Mouse (Mus musculus) embryonic stem cell, embryonic (primary cell): ENCODE data around the gene Rad51ap1.

ENCODE experiments used
- CTCF ChIA-PET, 4 experiments: fragments of 300-600 bp in 2 of 4; fragments of 350-600 bp in 2 of 4; sonication (Branson Sonifier 250); formaldehyde crosslinking; loops; one replicate each; lab custom pipeline; 2022; ENCODE audit warnings: inconsistent platforms in 2 of 4; lab: Charles Lee
- POLR2A ChIA-PET, 4 experiments: fragments of 300-600 bp in 2 of 4; fragments of 350-600 bp in 2 of 4; sonication (Branson Sonifier 250); formaldehyde crosslinking; loops; one replicate each; lab custom pipeline; 2022; ENCODE audit warnings: antibody characterized with exemption in 4 of 4, inconsistent platforms in 1 of 4; lab: Charles Lee

The Rad51ap1 gene

GRCm38 (mm10) chr6:126939487-126940171 lies at the start of gene Rad51ap1, which contains the start of gene D6Wsu163e:
Gene Rad51ap1 (minus strand): TSS chr6:126939587.
Gene D6Wsu163e (plus strand): TSS chr6:126939962.
- POLR2A ChIA-PET: interaction anchor here (0.6 to 2.2 kb wide), 29 partner anchors 11 to 181 kb away, joined by 3 to 11 read pairs (median 4); partner anchors contain the start of genes Tigar (in 2 of the 4) and Dyrk4 (in 1 of the 4)
- CTCF ChIA-PET: interaction anchor here (0.5 to 2.9 kb wide), 29 partner anchors 8 to 514 kb away, joined by 3 to 16 read pairs (median 3); partner anchors contain the start of genes Dyrk4 (in 1 of the 4) and Fgf23 (in 1 of the 4)

- ChIA-PET CTCF (interaction anchor here in 1 of 4 experiments (0.6 kb wide), 1 partner anchor 140 kb away, joined by 6 read pairs; no protein-coding TSS in a partner anchor), POLR2A (no interaction called here)
Measured at GRCm38 (mm10) chr6:126981539-126982234, 42.3 kb upstream of the Rad51ap1 start.

GRCm38 (mm10) chr6:126966241-126967026 lies 27.0 kb upstream of the Rad51ap1 start:
- CTCF ChIA-PET: no interaction called here
- POLR2A ChIA-PET: interaction anchor here in 1 of 4 experiments (1.3 kb wide), 1 partner anchor 119 kb away, joined by 3 read pairs; no protein-coding TSS in a partner anchor

DNA sequence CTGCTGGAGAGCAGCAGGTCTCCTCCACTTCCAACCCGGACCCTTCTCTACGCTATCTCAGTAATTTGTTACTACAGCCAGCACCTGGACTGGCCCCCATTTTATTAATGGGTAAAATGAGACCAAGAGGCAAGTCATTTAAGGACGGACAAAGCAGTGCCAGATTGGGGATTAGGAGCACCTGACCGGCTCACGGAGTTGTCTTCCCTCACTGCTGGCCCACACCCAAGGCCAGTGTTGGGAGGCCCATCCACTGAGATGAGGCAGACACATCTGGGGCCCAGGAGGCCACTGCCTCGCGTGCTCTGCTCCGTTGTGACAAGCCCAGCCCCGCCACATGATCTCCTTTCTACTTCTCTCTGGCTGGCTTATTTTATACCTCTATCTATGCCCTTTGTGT lies 24.0 kb upstream of the Rad51ap1 start:
- CTCF ChIA-PET: no interaction called here

GRCm38 (mm10) chr6:126962709-126963108 lies 23.3 kb upstream of the Rad51ap1 start:
- ChIA-PET CTCF (no interaction called here), POLR2A (no interaction called here)

More for the DNA sequence above, 24.0 kb upstream of the Rad51ap1 start:
- POLR2A ChIA-PET: interaction anchor here in 1 of 4 experiments (0.7 kb wide), 1 partner anchor 9 kb away, joined by 3 read pairs; no protein-coding TSS in a partner anchor

- POLR2A ChIA-PET: no interaction called here
- CTCF ChIA-PET: no interaction called here
Measured at GRCm38 (mm10) chr6:126961371-126962018, 22.1 kb upstream of the Rad51ap1 start.

- CTCF ChIA-PET: interaction anchor here in 2 of 4 experiments (0.6 to 1.0 kb wide), 2 partner anchors 79 to 722 kb away, joined by 3 to 4 read pairs; no protein-coding TSS in a partner anchor
- POLR2A ChIA-PET: no interaction called here
Measured at GRCm38 (mm10) chr6:126955734-126956133, 16.3 kb upstream of the Rad51ap1 start.

DNA sequence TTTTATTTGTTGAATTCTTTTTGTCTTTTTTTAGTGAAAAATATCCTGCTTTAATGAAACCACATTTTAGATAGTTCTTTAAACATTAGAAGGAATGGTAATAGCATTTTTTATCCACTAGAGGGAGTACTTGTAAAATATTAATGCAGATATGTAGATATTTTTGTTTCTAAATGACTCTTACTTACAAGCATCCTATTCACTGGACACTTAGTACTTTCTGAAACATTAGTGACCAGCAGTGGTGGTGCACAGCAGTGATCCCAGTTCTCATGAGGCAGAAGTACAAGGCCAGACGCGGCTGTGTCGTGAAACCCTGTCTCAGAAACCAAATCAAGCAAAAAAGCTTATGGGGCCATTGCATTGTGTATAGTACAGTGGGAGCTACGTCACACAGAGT lies 8.9 kb upstream of the Rad51ap1 start:
- ChIA-PET POLR2A (no interaction called here), CTCF (interaction anchor here in 3 of 4 experiments (0.6 to 1.7 kb wide), 4 partner anchors 9 to 1212 kb away, joined by 3 to 5 read pairs (median 3); partner anchors contain the start of genes D6Wsu163e (in 1 of the 3) and Rad51ap1 (in 1 of the 3))

GRCm38 (mm10) chr6:126940451-126940850 lies 1.1 kb upstream of the Rad51ap1 start:
- POLR2A ChIA-PET: interaction anchor here in 2 of 4 experiments (1.2 to 1.7 kb wide), 4 partner anchors 22 to 169 kb away, joined by 4 to 11 read pairs (median 6); partner anchors contain the start of gene Tigar (in 1 of the 2)
- CTCF ChIA-PET: interaction anchor here in 2 of 4 experiments (1.0 to 2.9 kb wide), 5 partner anchors 11 to 170 kb away, joined by 3 to 15 read pairs (median 4); no protein-coding TSS in a partner anchor

DNA sequence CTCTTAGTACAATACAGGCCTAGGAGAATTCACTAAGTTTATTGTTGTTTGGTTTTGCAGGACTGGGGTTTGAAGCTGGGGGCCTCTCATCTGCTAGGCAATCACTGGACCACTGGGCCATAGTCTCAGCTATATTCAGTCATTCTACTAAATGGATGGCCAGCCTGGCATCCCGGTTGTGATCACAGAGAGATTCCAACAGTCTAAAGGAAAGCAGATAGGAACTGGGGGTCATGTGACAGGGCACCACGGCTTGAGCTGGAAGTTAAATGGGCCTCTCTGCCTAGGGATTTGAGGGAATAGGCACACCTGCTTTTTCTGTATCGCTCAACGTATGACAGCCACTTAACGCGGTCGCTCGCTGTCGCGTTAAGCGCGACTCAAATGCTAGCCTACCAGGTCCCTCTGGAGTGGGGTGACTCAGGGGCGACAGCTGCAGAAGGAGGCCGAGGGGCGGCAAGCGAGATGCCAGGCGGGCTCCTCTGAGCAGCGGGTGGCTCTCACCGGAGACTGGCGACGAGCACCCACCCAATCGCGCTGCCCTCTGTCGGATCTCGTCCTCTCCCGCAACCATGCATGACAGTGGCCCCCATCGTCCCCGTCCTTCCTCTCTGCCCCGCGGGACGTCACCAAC lies 417 bp downstream of the Rad51ap1 start:
- ChIA-PET CTCF (interaction anchor here (0.6 to 2.9 kb wide), 32 partner anchors 9 to 514 kb away, joined by 3 to 16 read pairs (median 3); partner anchors contain the start of gene Fgf23 (in 1 of the 4)), POLR2A (interaction anchor here (0.5 to 2.2 kb wide), 31 partner anchors 11 to 636 kb away, joined by 3 to 11 read pairs (median 4); partner anchors contain the start of genes Dyrk4 (in 2 of the 4) and Tigar (in 2 of the 4))

DNA sequence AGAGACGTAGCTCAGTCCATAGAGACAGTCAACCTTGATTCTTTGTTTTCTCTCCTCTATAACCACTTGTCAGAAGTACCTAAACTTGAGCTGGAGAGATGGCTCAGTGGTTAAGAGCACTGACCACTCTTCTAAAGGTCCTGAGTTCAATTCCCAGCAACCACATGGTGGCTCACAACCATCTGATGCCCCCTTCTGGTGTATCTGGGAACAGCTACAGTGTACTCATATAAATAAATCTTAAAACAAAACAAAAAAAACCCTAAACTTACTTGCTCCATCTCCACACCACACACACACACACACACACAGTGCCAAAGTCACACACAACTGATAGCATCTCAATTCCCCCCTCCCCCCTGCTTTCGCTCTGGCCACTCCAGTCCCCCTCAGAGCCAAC lies 1.3 kb downstream of the Rad51ap1 start:
- CTCF ChIA-PET: interaction anchor here in 3 of 4 experiments (0.5 to 2.9 kb wide), 15 partner anchors 9 to 483 kb away, joined by 3 to 16 read pairs (median 3); no protein-coding TSS in a partner anchor
- POLR2A ChIA-PET: interaction anchor here in 3 of 4 experiments (0.6 to 2.2 kb wide), 12 partner anchors 10 to 1823 kb away, joined by 3 to 11 read pairs (median 5); partner anchors contain the start of gene Dyrk4 (in 2 of the 3)

DNA sequence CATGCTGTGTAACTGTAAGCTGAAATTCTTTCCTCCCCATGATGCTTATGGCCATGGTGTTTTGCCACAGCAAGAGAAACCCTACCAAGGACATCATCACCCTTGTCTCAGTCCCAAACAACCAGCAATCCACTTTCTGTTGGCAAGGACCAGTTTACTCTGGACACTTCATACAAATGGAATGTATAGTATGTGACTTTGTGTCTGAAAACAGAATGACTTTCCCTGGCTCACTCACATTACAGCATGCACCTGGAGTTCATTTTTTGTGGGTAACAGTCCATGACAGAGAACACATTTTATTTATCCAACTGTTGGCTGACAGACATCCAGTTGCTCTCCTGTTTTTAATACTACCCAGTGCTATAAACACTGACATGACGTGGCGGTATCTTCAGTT lies 6.5 kb downstream of the Rad51ap1 start:
- ChIA-PET POLR2A (no interaction called here), CTCF (no interaction called here)

- POLR2A ChIA-PET: interaction anchor here (0.7 to 1.9 kb wide), 10 partner anchors 17 to 218 kb away, joined by 3 to 7 read pairs (median 3); partner anchors contain the start of genes D6Wsu163e (in 1 of the 4) and Ndufa9 (in 1 of the 4)
Measured at GRCm38 (mm10) chr6:126921111-126921881, 18.1 kb downstream of the Rad51ap1 start, which contains the start of gene Dyrk4. Gene Dyrk4 (minus strand): TSS chr6:126921839.

GRCm38 (mm10) chr6:126914928-126915327 lies 24.5 kb downstream of the Rad51ap1 start:
- ChIA-PET POLR2A (interaction anchor here in 2 of 4 experiments (0.5 to 0.8 kb wide), 2 partner anchors 175 to 614 kb away, joined by 3 read pairs; no protein-coding TSS in a partner anchor), CTCF (interaction anchor here in 1 of 4 experiments (0.6 kb wide), 1 partner anchor 1849 kb away, joined by 3 read pairs; no protein-coding TSS in a partner anchor)

More at GRCm38 (mm10) chr6:126921111-126921881, 18.1 kb downstream of the Rad51ap1 start, which contains the start of gene Dyrk4:
- CTCF ChIA-PET: interaction anchor here (0.5 to 1.7 kb wide), 9 partner anchors 13 to 225 kb away, joined by 3 to 11 read pairs (median 4); partner anchors contain the start of genes D6Wsu163e (in 2 of the 4) and Rad51ap1 (in 2 of the 4)

DNA sequence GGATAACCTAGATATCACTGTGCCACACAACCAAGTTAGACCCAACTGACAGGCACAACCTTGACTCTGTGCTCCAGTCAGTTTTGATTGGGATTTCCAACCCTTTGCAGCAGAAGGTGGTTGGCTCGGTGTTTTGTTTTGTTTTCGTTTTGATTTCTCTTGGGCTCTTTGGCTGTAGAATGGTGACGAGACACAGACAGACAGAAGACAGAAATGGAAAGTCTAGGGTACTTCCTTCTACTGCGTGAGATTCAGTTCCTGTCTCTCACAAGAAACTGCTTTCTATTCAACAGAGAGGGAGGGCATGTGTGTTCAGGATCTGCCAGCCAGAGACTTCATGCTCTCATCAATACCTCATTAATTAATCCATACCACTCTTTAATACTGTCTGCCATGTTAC lies 28.7 kb downstream of the Rad51ap1 start:
- ChIA-PET CTCF (no interaction called here), POLR2A (no interaction called here)
